Mouse (Mus musculus): ENCODE measurements around the gene Grik5.

DNA sequence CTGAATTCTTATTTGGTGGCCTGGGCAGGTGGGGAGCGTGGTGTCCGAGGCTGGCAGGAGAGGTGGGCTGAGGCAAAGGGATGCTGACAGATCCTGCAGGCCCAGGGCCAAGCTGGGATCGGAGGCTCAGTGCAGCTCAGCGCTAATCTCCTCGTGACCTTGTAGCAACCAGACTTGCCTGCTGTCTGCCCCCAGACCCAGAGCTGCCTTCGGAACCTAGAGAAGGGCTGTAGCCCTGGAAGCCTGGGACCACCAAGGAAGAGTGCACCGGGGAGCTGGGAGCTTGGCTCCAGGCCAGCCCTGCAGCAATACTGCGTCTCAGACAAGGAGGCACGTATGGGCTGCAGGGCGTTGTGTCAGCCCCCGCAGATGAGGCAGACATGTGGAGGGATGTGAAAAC, 68.9 kb downstream of the Grik5 start:
- TF ChIP-seq CTCF (IDR thresholded peaks at IDR 0.05; ENCODE audit: low read depth) (no peak), EP300 (IDR thresholded peaks at IDR 0.05; ENCODE audit: low read depth) (no peak)

Measured in liver, postnatal 0 days (tissue).